Mouse (Mus musculus) liver, postnatal 0 days (tissue): ENCODE data around the gene Tfdp2. TPM values are rescaled to one million over a fixed set of nuclear protein-coding genes. Genes with fewer than 3 reads are reported as not detected.

Experiments used
- ATAC-seq: fragments of 200-750 bp; cut with Nextera tagmentation; 2 replicates; pipeline ENCODE4 v1.8.0; 2017; ENCODE audit warnings: mild to moderate bottlenecking, moderate library complexity
- DNase-seq: peaks from one replicate; pipeline ENCODE4 v3.0.0-alpha.2; 2016
- H3K27ac ChIP-seq: fragments of 300-500 bp; sonication (generic); 2 replicates; pipeline ENCODE4 v1.5.1; 2014; ENCODE audit warnings: antibody characterized with exemption, moderate library complexity, mild to moderate bottlenecking, low read depth
- H3K27me3 ChIP-seq: fragments of 300-500 bp; sonication (generic); 2 replicates; pipeline ENCODE4 v1.6.1; 2014; ENCODE audit warnings: low read length, control low read depth, mixed read lengths; ENCODE audit not compliant: insufficient read depth
- H3K36me3 ChIP-seq: fragments of 300-500 bp; sonication (generic); replicated peaks from 2 replicates; pipeline ENCODE4 v1.6.1; 2014; ENCODE audit warnings: mild to moderate bottlenecking, control low read depth, low read length, moderate library complexity, mixed read lengths; ENCODE audit not compliant: insufficient read depth
- H3K4me1 ChIP-seq: fragments of 300-500 bp; sonication (generic); 2 replicates; pipeline ENCODE4 v1.6.1; 2014; ENCODE audit warnings: antibody characterized with exemption, mild to moderate bottlenecking, control low read depth; ENCODE audit not compliant: insufficient read depth
- H3K4me2 ChIP-seq: fragments of 300-500 bp; sonication (generic); 2 replicates; pipeline ENCODE4 v1.6.1; 2014; ENCODE audit warnings: low read depth, mild to moderate bottlenecking, low read length, moderate library complexity, mixed read lengths
- H3K4me3 ChIP-seq: fragments of 300-500 bp; sonication (generic); 2 replicates; pipeline ENCODE4 v1.5.1; 2014; ENCODE audit warnings: low read depth, low read length
- H3K9ac ChIP-seq: fragments of 300-500 bp; sonication (generic); replicated peaks from 2 replicates; pipeline ENCODE4 v1.6.1; 2014; ENCODE audit warnings: mild to moderate bottlenecking, moderate library complexity
- H3K9me3 ChIP-seq: fragments of 300-500 bp; sonication (generic); 2 replicates; pipeline ENCODE4 v1.6.1; 2016; ENCODE audit warnings: mild to moderate bottlenecking, control low read depth, low read length, mixed read lengths
- CTCF ChIP-seq: sonication (generic); IDR thresholded peaks from 2 replicates; pipeline ENCODE4 v1.5.1; 2016; ENCODE audit warnings: antibody characterized with exemption, low read depth
- EP300 ChIP-seq: IDR thresholded peaks from 2 replicates; pipeline ENCODE4 v1.6.1; 2016; ENCODE audit warnings: antibody characterized with exemption, low read depth, mild to moderate bottlenecking
- WGBS: fragments of 180-500 bp; shearing (Covaris S2); extraction: QIAGEN DNeasy Blood & Tissue Kit; methylation state at CpG from one replicate; pipeline ENCODE4 v1.1.7; 2014; ENCODE audit not compliant: insufficient replicate concordance; 5-methylcytosine and 5-hydroxymethylcytosine counted together
- polyA plus RNA-seq: library from polyadenylated mRNA; unstranded; fragments of >200 nt; fragmentation: Nextera tagmentation; extraction: Ambion mirVana; gene quantifications from 2 replicates; pipeline ENCODE4 v1.2.1, GENCODE M21; 2015

The Tfdp2 gene
- polyA plus RNA-seq, 1 experiment from 2014 or later = 61.7 TPM

- Histone ChIP-seq H3K4me1 (peaks cover 5% of the 10 kb centered on the region), H3K27me3 (no peaks in the 10 kb centered on the region), H3K9ac (no peak overlapping the region), H3K4me2 (no peak overlapping the region), H3K9me3 (no peaks in the 10 kb centered on the region), H3K4me3 (no peak overlapping the region), H3K36me3 (peaks cover 3% of the 10 kb centered on the region; the same call in 1 of the 2 replicates), H3K27ac (no peak overlapping the region)
- DNase-seq (no peak), ATAC-seq (no peak)
- WGBS = 93% methylated on average over 1 of the region's 1 CpGs
- TF ChIP-seq CTCF (no peak), EP300 (no peak)
Observed at GRCm38 (mm10) chr9:96238286-96238685, 42.2 kb downstream of the Tfdp2 start.

GRCm38 (mm10) chr9:96241134-96242097 is 45.3 kb downstream of the Tfdp2 start:
- ATAC-seq (peak; percentile 98), DNase-seq (peak; percentile 80)
- Histone ChIP-seq H3K4me2 (peak overlapping the region; percentile 48), H3K36me3 (peaks cover 3% of the 10 kb centered on the region; the same call in 1 of the 2 replicates), H3K9me3 (no peaks in the 10 kb centered on the region), H3K27me3 (no peaks in the 10 kb centered on the region), H3K9ac (no peak overlapping the region), H3K4me1 (peaks cover 8% of the 10 kb centered on the region), H3K27ac (peak overlapping the region; percentile 84), H3K4me3 (no peak overlapping the region)
- 67% methylated on average over 10 of the region's 10 CpGs for WGBS
- TF ChIP-seq CTCF (peak; percentile 38; the same call in 1 of the 2 replicates), EP300 (peak; percentile 95)

GRCm38 (mm10) chr9:96243915-96244314 is 47.8 kb downstream of the Tfdp2 start:
- DNase-seq (no peak), ATAC-seq (no peak)
- Histone ChIP-seq H3K4me3 (no peak overlapping the region), H3K9ac (no peak overlapping the region), H3K9me3 (no peaks in the 10 kb centered on the region), H3K27me3 (no peaks in the 10 kb centered on the region), H3K4me1 (peaks cover 8% of the 10 kb centered on the region), H3K36me3 (peaks cover 3% of the 10 kb centered on the region; the same call in 1 of the 2 replicates), H3K27ac (no peak overlapping the region), H3K4me2 (no peak overlapping the region)
- no peak for TF ChIP-seq EP300
- TF ChIP-seq CTCF = no peak
- 76% methylated on average over 6 of the region's 6 CpGs for WGBS

GRCm38 (mm10) chr9:96254812-96255211 is 58.7 kb downstream of the Tfdp2 start:
- peak; percentile 81 for TF ChIP-seq EP300
- no peak for TF ChIP-seq CTCF
- no peak overlapping the region for H3K4me3 ChIP-seq
- H3K4me1 ChIP-seq = peaks cover 25% of the 10 kb centered on the region
- no peaks in the 10 kb centered on the region for H3K36me3 ChIP-seq
- H3K9ac ChIP-seq = no peak overlapping the region
- DNase-seq (no peak), ATAC-seq (peak; percentile 37)
- H3K27ac ChIP-seq = peak overlapping the region; percentile 67
- no peaks in the 10 kb centered on the region for H3K9me3 ChIP-seq
- WGBS = 81% methylated on average over 2 of the region's 2 CpGs
- H3K27me3 ChIP-seq = no peaks in the 10 kb centered on the region
- no peak overlapping the region for H3K4me2 ChIP-seq

GRCm38 (mm10) chr9:96258478-96258877 is 62.4 kb downstream of the Tfdp2 start:
- WGBS = 24% methylated on average over 6 of the region's 6 CpGs
- peak overlapping the region; percentile 51 for H3K4me3 ChIP-seq
- H3K9ac ChIP-seq = peak overlapping the region; percentile 61
- no peaks in the 10 kb centered on the region for H3K9me3 ChIP-seq
- H3K27me3 ChIP-seq = no peaks in the 10 kb centered on the region
- DNase-seq = peak; percentile 79
- peak overlapping the region; percentile 89 for H3K27ac ChIP-seq
- H3K4me1 ChIP-seq = peaks cover 27% of the 10 kb centered on the region
- H3K4me2 ChIP-seq = no peak overlapping the region
- H3K36me3 ChIP-seq = 0 out of 2 replicates have a peak, but pooled peaks cover 4% of the 10 kb centered on the region
- TF ChIP-seq EP300 = peak; percentile 91
- TF ChIP-seq CTCF = no peak
- peak; percentile 96 for ATAC-seq

- Histone ChIP-seq H3K4me2 (peak overlapping the region; percentile 52), H3K9ac (peak overlapping the region; percentile 61), H3K27me3 (no peaks in the 10 kb centered on the region), H3K36me3 (0 out of 2 replicates have a peak, but pooled peaks cover 4% of the 10 kb centered on the region), H3K9me3 (no peaks in the 10 kb centered on the region), H3K27ac (peak overlapping the region; percentile 89), H3K4me3 (peak overlapping the region; percentile 51), H3K4me1 (peaks cover 21% of the 10 kb centered on the region)
- WGBS = 17% methylated on average over 5 of the region's 5 CpGs
- TF ChIP-seq EP300 = no peak
- ATAC-seq (peak; percentile 59), DNase-seq (no peak)
Observed at GRCm38 (mm10) chr9:96259017-96259512, 63.0 kb downstream of the Tfdp2 start.
